Mouse (Mus musculus) bone marrow macrophage, adult 2 months (primary cell): Measurements from ENCODE around the gene Nek6.

Experiments used
- CTCF ChIP-seq: IDR thresholded peaks from 2 replicates; pipeline ENCODE4 v1.5.1; 2012; ENCODE audit warnings: low read depth, mild to moderate bottlenecking, low read length, moderate library complexity
- POLR2A ChIP-seq: IDR thresholded peaks from 2 replicates; pipeline ENCODE4 v1.6.1; 2012; ENCODE audit warnings: mild to moderate bottlenecking, low read depth, low read length, borderline replicate concordance

DNA sequence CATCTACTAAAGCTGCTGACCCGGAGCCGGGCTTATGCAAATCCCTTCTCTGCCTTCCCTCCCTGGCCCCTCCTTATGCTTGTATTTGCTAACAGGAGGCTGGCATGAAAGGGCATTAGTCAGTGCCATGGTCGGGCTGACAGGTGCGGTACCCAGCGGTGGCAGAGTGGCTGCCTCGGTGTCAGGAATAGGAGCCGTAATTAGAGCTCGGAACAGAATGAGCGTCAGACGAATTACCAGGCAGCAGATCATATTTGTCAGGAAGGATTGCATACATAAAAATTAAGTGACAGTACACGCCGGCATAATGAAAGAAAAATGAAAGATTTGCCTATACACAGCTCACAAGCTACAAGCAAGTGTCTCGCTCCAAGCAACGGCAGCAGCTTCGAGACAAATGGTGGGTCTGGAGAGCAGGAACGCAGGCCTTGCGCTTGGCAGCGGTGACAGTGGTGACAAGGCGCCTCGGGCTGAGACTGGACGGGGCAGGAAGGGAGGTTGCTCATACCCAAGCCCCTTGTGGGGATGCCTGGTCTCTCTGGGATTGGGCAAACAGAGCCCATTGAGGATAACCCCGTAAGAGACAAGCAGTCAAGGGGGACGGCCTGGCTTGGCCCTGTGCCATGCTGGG lies 60.6 kb downstream of the Nek6 start:
- no peak for TF ChIP-seq POLR2A
- TF ChIP-seq CTCF: no peak
